Mouse (Mus musculus): ENCODE results near the gene Adamtsl1.

DNA sequence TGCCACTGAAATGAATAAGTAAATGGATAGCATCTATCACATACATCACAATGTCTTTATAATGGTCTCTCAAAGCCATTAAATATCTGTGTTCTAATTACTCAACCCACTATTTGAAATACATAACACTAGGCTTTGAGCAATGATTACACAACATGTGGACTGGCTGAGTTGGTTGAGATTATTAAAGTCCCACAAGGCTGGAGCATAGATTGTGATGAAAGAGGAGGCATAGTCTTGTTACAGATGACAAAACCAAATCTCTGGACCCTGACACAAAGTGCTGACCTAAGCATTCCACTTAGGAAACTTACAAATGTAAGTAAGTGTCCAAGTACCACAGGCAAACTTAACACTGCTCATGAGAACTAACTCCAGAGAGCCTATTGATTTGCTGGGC is 792.8 kb downstream of the Adamtsl1 start:
- TF ChIP-seq TCF12 (IDR thresholded peaks at IDR 0.05; ENCODE audit: insufficient read depth, poor library complexity, severe bottlenecking) (no peak), USF1 (IDR thresholded peaks at IDR 0.05; ENCODE audit: low read depth) (no peak), POLR2A (IDR thresholded peaks at IDR 0.05; ENCODE audit: insufficient read length, low read depth) (no peak), E2F4 (IDR thresholded peaks at IDR 0.05; ENCODE audit: insufficient read depth) (no peak), CEBPB (IDR thresholded peaks at IDR 0.05; ENCODE audit: insufficient read depth, poor library complexity, severe bottlenecking) (no peak), MYOD1 (IDR thresholded peaks at IDR 0.05; ENCODE audit: control insufficient read depth in 1 of 3, insufficient read length in 2 of 3, low read depth in 2 of 3) (no peak), REST (IDR thresholded peaks at IDR 0.05; ENCODE audit: insufficient read depth, insufficient read length) (no peak), MAX (IDR thresholded peaks at IDR 0.05; ENCODE audit: low read depth) (no peak), MYOG (IDR thresholded peaks at IDR 0.05; ENCODE audit: control insufficient read depth in 1 of 3, insufficient read depth in 1 of 3, insufficient read length in 2 of 3, low read depth in 2 of 3) (no peak), POLR2AphosphoS2 (IDR thresholded peaks at IDR 0.05; ENCODE audit: insufficient read length, low read depth) (no peak), TCF3 (IDR thresholded peaks at IDR 0.05; ENCODE audit: insufficient read length, low read depth) (no peak)

Data from myocyte (in vitro differentiated cells).